Comparison of ENCODE assay signal across 9 mouse cellular contexts in the genomic region with DNA sequence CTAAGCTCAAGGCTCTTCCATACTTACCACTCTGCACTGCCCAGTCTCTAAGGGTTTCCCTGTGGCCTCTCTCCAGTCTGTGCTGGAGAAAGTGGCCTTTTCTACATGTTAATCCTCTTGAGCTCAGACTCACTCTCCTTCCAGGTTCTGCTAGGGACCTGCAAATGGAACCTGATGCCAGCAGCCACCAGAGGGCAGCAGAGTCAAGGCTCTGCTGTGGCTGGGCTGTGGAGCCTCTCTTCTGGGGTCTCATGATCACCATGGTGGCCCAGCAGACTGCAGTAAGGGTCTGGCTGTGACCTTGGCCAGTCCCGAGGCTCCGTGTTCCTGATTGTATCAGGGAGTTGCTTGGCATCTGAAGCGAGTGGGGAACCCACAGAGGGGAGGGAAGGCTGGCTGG. TPM values are rescaled to one million over a fixed set of nuclear protein-coding genes. Genes with fewer than 3 reads are reported as not detected.
A peak's percentile ranks its signal among the peaks of the same experiment; 100 is the strongest.
DNase-seq lines count a peak whose midpoint lies in the region; ATAC-seq lines count a peak whose summit lies in the region.
"Had no signal": no experiment of that assay in that cellular context is flagged by ENCODE, and none has a peak within 500 bp of the region (broad histone marks: within the 10 kb centered on the region; RNA-seq: fewer than 3 reads in every experiment).

No protein-coding gene starts in this region.

- no peak overlapping the region for H3K9ac ChIP-seq in forebrain, embryonic 14.5 days (ENCODE audit: low read length)
- H3K9ac ChIP-seq in midbrain, embryonic 12.5 days (replicated peaks) = no peak overlapping the region
- H3K9ac ChIP-seq: liver, embryonic 13.5 days had no signal

- no peak overlapping the region for H3K4me2 ChIP-seq in forebrain, embryonic 14.5 days (ENCODE audit: low read length)
- H3K4me2 ChIP-seq in midbrain, embryonic 12.5 days (replicated peaks) = no peak overlapping the region
- H3K4me2 ChIP-seq: liver, embryonic 13.5 days had no signal

- no peaks in the 10 kb centered on the region for H3K27me3 ChIP-seq in forebrain, embryonic 14.5 days (replicated peaks; ENCODE audit: control insufficient read depth, insufficient read depth, low read length)
- peaks cover 19% of the 10 kb centered on the region for H3K27me3 ChIP-seq in midbrain, embryonic 12.5 days
- H3K27me3 ChIP-seq: liver, embryonic 13.5 days had no signal

- H3K36me3 ChIP-seq in forebrain, embryonic 14.5 days (ENCODE audit: control insufficient read depth, insufficient read depth, low read length) = no peaks in the 10 kb centered on the region
- no peaks in the 10 kb centered on the region for H3K36me3 ChIP-seq in midbrain, embryonic 12.5 days
- H3K36me3 ChIP-seq: liver, embryonic 13.5 days had no signal

- H3K9me3 ChIP-seq in forebrain, embryonic 14.5 days (replicated peaks; ENCODE audit: control insufficient read depth, low read length) = no peaks in the 10 kb centered on the region
- H3K9me3 ChIP-seq in midbrain, embryonic 12.5 days = no peaks in the 10 kb centered on the region
- H3K9me3 ChIP-seq: liver, embryonic 13.5 days had no signal

- H3K27ac ChIP-seq in forebrain, embryonic 14.5 days (ENCODE audit: low read depth, low read length) = no peak overlapping the region
- H3K27ac ChIP-seq in midbrain, embryonic 12.5 days (replicated peaks) = no peak overlapping the region
- H3K27ac ChIP-seq: liver, embryonic 13.5 days had no signal

- WGBS in forebrain, embryonic 14.5 days = 7% methylated on average over 3 of the region's 3 CpGs
- WGBS in midbrain, embryonic 12.5 days = 5% methylated on average over 3 of the region's 3 CpGs

- peak; percentile 9 for DNase-seq in gastrocnemius, adult 18-20 months (ENCODE audit: low spot score)
- DNase-seq in gastrocnemius, adult 8-10 months (ENCODE audit: low spot score in 2 of 2) = no peak
- DNase-seq in 416B (ENCODE audit: low read depth) = peak; percentile 31
- DNase-seq in c-Kit-positive CD71-negative TER-119-negative erythroid progenitor cells, embryonic 14.5 days (ENCODE audit: low read depth) = peak; percentile 12
- DNase-seq in forebrain, embryonic 14.5 days (ENCODE audit: low spot score) = peak; percentile 88
- peak; percentile 72 to 73 for DNase-seq in kidney, postnatal 4 days
- peak; percentile 15 for DNase-seq in thymus, postnatal 14 days
- DNase-seq: liver, embryonic 13.5 days had no signal

- H3K4me1 ChIP-seq in forebrain, embryonic 14.5 days (ENCODE audit: control insufficient read depth, insufficient read depth, low read length) = no peaks in the 10 kb centered on the region
- peaks cover 3% of the 10 kb centered on the region; the same call in 1 of the 2 replicates for H3K4me1 ChIP-seq in midbrain, embryonic 12.5 days
- H3K4me1 ChIP-seq: liver, embryonic 13.5 days had no signal

- peak; percentile 75 for ATAC-seq in forebrain, embryonic 14.5 days
- peak; percentile 64; the same call in 1 of the 2 replicates for ATAC-seq in midbrain, embryonic 12.5 days (ENCODE audit: low FRiP score, low read depth)

- H3K4me3 ChIP-seq in forebrain, embryonic 14.5 days (ENCODE audit: low read depth, low read length) = no peak overlapping the region
- H3K4me3 ChIP-seq in midbrain, embryonic 12.5 days = no peak overlapping the region
- H3K4me3 ChIP-seq: liver, embryonic 13.5 days had no signal

RNA-seq across cellular contexts. Expression of a gene that starts 39.3 kb away (rescaled TPM):
- 1 to 10 TPM; 1.1 to 1.5 TPM for total RNA-seq in gastrocnemius, adult 18-20 months (2021)
- total RNA-seq in gastrocnemius, adult 8-10 months (2022) = 1 to 10 TPM in 1 of 4 experiments, under 1 TPM in 3; 0.54 to 1.1 (median 0.92) TPM
- 0.05 and 0.06 TPM in 2 replicates for polyA plus RNA-seq in forebrain, embryonic 14.5 days (2014; fragmentation: Nextera tagmentation; extraction: Ambion mirVana)
- 4.4 and 5.7 TPM in 2 replicates for polyA plus RNA-seq in midbrain, embryonic 12.5 days (2016; fragmentation: Nextera tagmentation; extraction: Ambion mirVana)
- polyA plus RNA-seq: liver, embryonic 13.5 days had no signal

Comparison
In these comparisons a context has a peak if more than half of its experiments do, and no peak if none do; other contexts are left out.
1. DNase-seq: peak in gastrocnemius, adult 18-20 months (single experiment), 416B (single experiment), c-Kit-positive CD71-negative TER-119-negative erythroid progenitor cells, embryonic 14.5 days (single experiment), forebrain, embryonic 14.5 days (single experiment), kidney, postnatal 4 days (2 of 2) and thymus, postnatal 14 days (single experiment); none in gastrocnemius, adult 8-10 months (0 of 2).